Mouse (Mus musculus) CH12.LX (cell line): Measurements from ENCODE around the gene Itgb4. TPM values are rescaled to one million over a fixed set of nuclear protein-coding genes. Genes with fewer than 3 reads are reported as not detected.

Source experiments
- DNase-seq: peaks from one replicate; pipeline ENCODE4 v3.0.0-alpha.2; 2013; ENCODE audit errors: extremely low read depth
- H3K27ac ChIP-seq: 2 replicates; pipeline ENCODE4 v1.5.1; 2012; ENCODE audit warnings: low read depth, mild to moderate bottlenecking, control low read depth, moderate library complexity; ENCODE audit not compliant: insufficient read depth
- H3K27me3 ChIP-seq: replicated peaks from 2 replicates; pipeline ENCODE3; 2012; ENCODE audit warnings: inconsistent platforms
- H3K36me3 ChIP-seq, 2 experiments: replicated peaks in 1 of 2; 2 replicates each; pipeline versions ENCODE3 to v1.6.1; 2012; ENCODE audit warnings: inconsistent platforms in 1 of 2, low read length in 1 of 2, mild to moderate bottlenecking in 1 of 2, mixed read lengths in 1 of 2, moderate library complexity in 1 of 2; ENCODE audit not compliant: control insufficient read depth in 1 of 2, insufficient read depth in 1 of 2
- H3K4me1 ChIP-seq, 2 experiments: 2 replicates each; pipeline ENCODE4 v1.6.1; 2012; ENCODE audit warnings: inconsistent platforms in 1 of 2, moderate library complexity in 1 of 2; ENCODE audit not compliant: insufficient read depth in 2 of 2, control insufficient read depth in 1 of 2
- H3K4me2 ChIP-seq: 2 replicates; pipeline ENCODE4 v1.6.1; 2012; ENCODE audit warnings: low read depth, mild to moderate bottlenecking, control low read depth; ENCODE audit not compliant: poor library complexity, insufficient read depth, severe bottlenecking
- H3K4me3 ChIP-seq, 3 experiments: fragments of 150-350 bp in 1 of 3; sonication (generic) in 1 of 3; replicated peaks in 1 of 3; 2 replicates each; pipeline versions ENCODE3 to v1.5.1; 2011 to 2012; ENCODE audit warnings: low read depth in 2 of 3, low read length in 2 of 3, mild to moderate bottlenecking in 2 of 3, moderate library complexity in 2 of 3, control low read depth in 1 of 3, improper control_type of control experiment in 1 of 3, inconsistent platforms in 1 of 3, mixed read lengths in 1 of 3; ENCODE audit not compliant: poor library complexity in 1 of 3
- H3K79me2 ChIP-seq: replicated peaks from 2 replicates; pipeline ENCODE4 v1.6.1; 2012; ENCODE audit warnings: mild to moderate bottlenecking, moderate library complexity; ENCODE audit not compliant: control insufficient read depth, poor library complexity, insufficient read depth, severe bottlenecking; ENCODE audit errors: extremely low read depth
- H3K9ac ChIP-seq: 2 replicates; pipeline ENCODE4 v1.6.1; 2012; ENCODE audit warnings: low read depth, mild to moderate bottlenecking, control low read depth, moderate library complexity; ENCODE audit not compliant: insufficient read depth
- H3K9me3 ChIP-seq: replicated peaks from 2 replicates; pipeline ENCODE3; 2012; ENCODE audit warnings: low read length, inconsistent platforms, mixed read lengths
- BHLHE40 ChIP-seq: IDR thresholded peaks from 2 replicates; pipeline ENCODE4 v1.6.1; 2011; ENCODE audit warnings: mild to moderate bottlenecking, low read depth, low read length, improper control_type of control experiment
- CHD2 ChIP-seq: IDR thresholded peaks from 2 replicates; pipeline ENCODE4 v1.6.1; 2011; ENCODE audit warnings: low read length, improper control_type of control experiment
- ETS1 ChIP-seq: conservative IDR thresholded peaks from 2 replicates; pipeline ENCODE4 v1.6.1; 2012; ENCODE audit warnings: low read depth, mild to moderate bottlenecking, inconsistent platforms, low read length, improper control_type of control experiment, moderate library complexity
- HCFC1 ChIP-seq: IDR thresholded peaks from 2 replicates; pipeline ENCODE4 v1.6.1; 2012; ENCODE audit warnings: low read depth, mild to moderate bottlenecking, inconsistent platforms, low read length, improper control_type of control experiment
- KAT2A ChIP-seq: IDR thresholded peaks from 2 replicates; pipeline ENCODE4 v1.6.1; 2012; ENCODE audit warnings: low read length, improper control_type of control experiment, inconsistent platforms; ENCODE audit not compliant: insufficient replicate concordance
- NELFE ChIP-seq: IDR thresholded peaks from 2 replicates; pipeline ENCODE4 v1.6.1; 2011; ENCODE audit warnings: low read depth, low read length, improper control_type of control experiment
- NRF1 ChIP-seq: IDR thresholded peaks from 2 replicates; pipeline ENCODE4 v1.6.1; 2014; ENCODE audit warnings: low read depth, mild to moderate bottlenecking, inconsistent platforms, low read length, improper control_type of control experiment, moderate library complexity
- POLR2AphosphoS2 ChIP-seq: IDR thresholded peaks from 2 replicates; pipeline ENCODE4 v1.6.1; 2011; ENCODE audit warnings: low read depth, low read length, improper control_type of control experiment
- RAD21 ChIP-seq: IDR thresholded peaks from 2 replicates; pipeline ENCODE4 v1.6.1; 2011; ENCODE audit warnings: low read depth, mild to moderate bottlenecking, low read length, improper control_type of control experiment, moderate library complexity
- SMC3 ChIP-seq: IDR thresholded peaks from 2 replicates; pipeline ENCODE4 v1.6.1; 2011; ENCODE audit warnings: low read depth, low read length, improper control_type of control experiment
- TBP ChIP-seq: conservative IDR thresholded peaks from 2 replicates; pipeline ENCODE4 v1.6.1; 2011; ENCODE audit warnings: low read depth, low read length, improper control_type of control experiment
- TCF12 ChIP-seq: IDR thresholded peaks from 2 replicates; pipeline ENCODE4 v1.6.1; 2014; ENCODE audit warnings: low read depth, mild to moderate bottlenecking, inconsistent platforms, low read length, improper control_type of control experiment
- UBTF ChIP-seq: IDR thresholded peaks from 2 replicates; pipeline ENCODE4 v1.6.1; 2012; ENCODE audit warnings: low read depth, mild to moderate bottlenecking, inconsistent platforms, low read length, improper control_type of control experiment, moderate library complexity
- USF1 ChIP-seq: IDR thresholded peaks from 2 replicates; pipeline ENCODE4 v1.6.1; 2014; ENCODE audit warnings: low read depth, mild to moderate bottlenecking, inconsistent platforms, low read length, improper control_type of control experiment
- ZKSCAN1 ChIP-seq: IDR thresholded peaks from 2 replicates; pipeline ENCODE4 v1.6.1; 2012; ENCODE audit warnings: low read depth, inconsistent platforms, low read length, improper control_type of control experiment, borderline replicate concordance
- ZNF384 ChIP-seq: IDR thresholded peaks from 2 replicates; pipeline ENCODE4 v1.6.1; 2012; ENCODE audit warnings: low read depth, low read length, improper control_type of control experiment, inconsistent platforms
- dilution Hi-C: fragments of 300-500 bp; cut with MboI; formaldehyde crosslinking; loops from 2 replicates; pipeline ENCODE4 v1.14.3; 2020; ENCODE audit warnings: low sequenced_read_pairs; ENCODE audit not compliant: extremely low pct_unique_long_range_greater_than_20kb, extremely low pct_ligation_motif_present
- in situ Hi-C: fragments of 300-500 bp; cut with MboI; formaldehyde crosslinking; loops from 3 replicates; pipeline ENCODE4 v1.14.3; 2019; ENCODE audit warnings: low sequenced_read_pairs, low pct_ligation_motif_present, low pct_unique_long_range_greater_than_20kb, mixed read lengths
- polyA plus RNA-seq: library from polyadenylated mRNA; unstranded; fragments of >175 nt; gene quantifications from 2 replicates; pipeline ENCODE4 v1.2.1, GENCODE M21; 2012; ENCODE audit warnings: low read depth; ENCODE audit not compliant: insufficient read length
- total RNA-seq, 2 experiments: library from RNA; depleted of rRNA; stranded (reverse); fragments of 300-350 nt in 1 of 2; fragments of >200 nt in 1 of 2; gene quantifications; 2 replicates each; pipeline ENCODE4 v1.2.3; 2012 to 2014

Itgb4 gene
- total and polyA plus RNA-seq, 3 experiments: 0.42 to 6.3 (median 0.59) TPM

GRCm38 (mm10) chr11:115975083-115975420 is 543 bp downstream of the Itgb4 start:
- H3K4me3 ChIP-seq: peak overlapping the region in 1 of 3 experiments; percentile 15
- no peak overlapping the region for H3K27ac ChIP-seq
- H3K4me2 ChIP-seq: peak overlapping the region; percentile 35; the same call in 1 of the 2 replicates
- DNase-seq: no peak
- dilution Hi-C loops (no loop called here), in situ Hi-C loops (no loop called here)
- H3K79me2 ChIP-seq: no peaks in the 10 kb centered on the region
- H3K9ac ChIP-seq: no peak overlapping the region
- H3K4me1 ChIP-seq: peaks cover 2 to 5% of the 10 kb centered on the region in 2 experiments; a peak in 3 of 4 replicates
- H3K27me3 ChIP-seq: peaks cover 67% of the 10 kb centered on the region
- TF ChIP-seq KAT2A (no peak), RAD21 (no peak), CHD2 (no peak), ZNF384 (no peak), ZKSCAN1 (no peak), NELFE (no peak)
- no peaks in the 10 kb centered on the region for H3K9me3 ChIP-seq
- no peaks in the 10 kb centered on the region for H3K36me3 ChIP-seq

GRCm38 (mm10) chr11:115975544-115975943 is 1.0 kb downstream of the Itgb4 start:
- Histone ChIP-seq H3K36me3 (no peaks in the 10 kb centered on the region), H3K4me1 (peaks cover 2 to 4% of the 10 kb centered on the region in 2 experiments; a peak in 2 of 4 replicates), H3K27ac (no peak overlapping the region), H3K9ac (no peak overlapping the region), H3K4me3 (no peak overlapping the region), H3K27me3 (peaks cover 69% of the 10 kb centered on the region), H3K79me2 (no peaks in the 10 kb centered on the region), H3K4me2 (no peak overlapping the region), H3K9me3 (no peaks in the 10 kb centered on the region)
- in situ Hi-C loops: no loop called here
- TF ChIP-seq UBTF (no peak), BHLHE40 (0 out of 2 replicates have a peak, but pooled peaks have one; percentile 5)
- DNase-seq: no peak
- dilution Hi-C loops: no loop called here

- Histone ChIP-seq H3K9me3 (peaks cover 8% of the 10 kb centered on the region), H3K4me2 (no peak overlapping the region), H3K4me1 (peaks cover 0 to 2% of the 10 kb centered on the region in 2 experiments; a peak in 1 of 4 replicates), H3K27ac (no peak overlapping the region), H3K4me3 (no peak overlapping the region), H3K27me3 (peaks cover 77% of the 10 kb centered on the region), H3K36me3 (no peaks in the 10 kb centered on the region), H3K9ac (no peak overlapping the region), H3K79me2 (no peaks in the 10 kb centered on the region)
- TF ChIP-seq RAD21: no peak
- TF ChIP-seq ZNF384: no peak
- no peak for TF ChIP-seq TCF12
- no peak for TF ChIP-seq USF1
- TF ChIP-seq UBTF: no peak
- TF ChIP-seq NRF1: no peak
- TF ChIP-seq KAT2A: no peak
- TF ChIP-seq HCFC1: no peak
- TF ChIP-seq TBP: no peak
- TF ChIP-seq ETS1: no peak
- no peak for TF ChIP-seq SMC3
- no peak for TF ChIP-seq POLR2AphosphoS2
- dilution Hi-C loops (no loop called here), in situ Hi-C loops (no loop called here)
- DNase-seq: no peak
These were observed 8.0 kb downstream of the Itgb4 start for GRCm38 (mm10) chr11:115982472-115982871.
